ENCODE assay signal across 10 mouse cellular contexts in the genomic region with DNA sequence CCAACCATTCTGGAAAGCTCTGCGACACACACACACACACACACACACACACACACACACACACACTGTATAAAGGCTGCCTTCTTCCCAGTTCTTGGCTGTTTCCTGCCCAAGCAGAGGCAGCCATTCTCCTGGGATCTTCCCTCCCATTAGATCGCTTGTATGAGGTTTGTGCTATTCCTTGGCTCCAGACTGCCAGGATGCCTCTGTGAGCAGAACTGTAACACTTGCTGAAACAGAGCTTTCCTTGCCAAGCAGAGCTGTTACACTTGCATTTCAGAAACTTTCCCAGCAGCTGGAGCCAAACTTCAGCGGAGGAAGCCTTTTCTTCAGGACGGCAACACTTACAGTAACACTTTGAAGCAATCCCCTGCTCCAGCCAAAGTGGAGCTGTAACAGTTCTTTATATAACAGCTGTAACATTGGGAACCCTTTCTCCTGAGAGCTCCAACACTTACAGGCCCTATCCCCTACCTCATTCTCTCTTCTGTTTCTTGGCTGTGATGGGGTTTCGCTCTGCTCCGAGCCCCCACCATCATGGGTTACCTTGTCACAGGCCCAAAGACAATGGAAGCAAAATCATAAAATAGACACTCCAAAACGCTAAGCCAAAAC.
A peak's percentile ranks its signal among the peaks of the same experiment; 100 is the strongest.
DNase-seq lines count a peak whose midpoint lies in the region; ATAC-seq and TF ChIP-seq lines count a peak whose summit lies in the region.
"Had no signal": no experiment of that assay in that cellular context is flagged by ENCODE, and none has a peak within 500 bp of the region (broad histone marks: within the 10 kb centered on the region; RNA-seq: fewer than 3 reads in every experiment).

No protein-coding gene starts in this region.

- H3K4me1 ChIP-seq in cerebellum, adult 2 months (ENCODE audit: control insufficient read depth, insufficient read depth, low read length) = no peaks in the 10 kb centered on the region
- no peaks in the 10 kb centered on the region for H3K4me1 ChIP-seq in forebrain, embryonic 15.5 days
- H3K4me1 ChIP-seq: stomach, embryonic 15.5 days had no signal

- intact Hi-C loops in heart, postnatal 25 days (cut with DNase I) = no loop called here

- peak; percentile 2 for DNase-seq in kidney, postnatal 14 days
- DNase-seq in kidney, postnatal 36 days = no peak
- DNase-seq in heart, postnatal 25 days (ENCODE audit: low spot score) = peak; percentile 16
- DNase-seq in lung, postnatal 4 days = peak; percentile 21 to 54
- DNase-seq in cerebellum, adult 2 months = no peak
- no peak for DNase-seq in cerebellum, postnatal 14 days

- no peak overlapping the region for H3K9ac ChIP-seq in forebrain, embryonic 15.5 days (replicated peaks)
- H3K9ac ChIP-seq: stomach, embryonic 15.5 days had no signal

- H3K27me3 ChIP-seq in cerebellum, adult 2 months (ENCODE audit: control insufficient read depth, insufficient read depth, low read length) = no peaks in the 10 kb centered on the region
- no peaks in the 10 kb centered on the region for H3K27me3 ChIP-seq in forebrain, embryonic 15.5 days
- H3K27me3 ChIP-seq: stomach, embryonic 15.5 days had no signal

- no peak for TF ChIP-seq CTCF in cerebellum, adult 2 months (IDR thresholded peaks at IDR 0.05; ENCODE audit: borderline replicate concordance, insufficient read depth, low read depth, low read length)

- no peaks in the 10 kb centered on the region for H3K36me3 ChIP-seq in forebrain, embryonic 15.5 days
- H3K36me3 ChIP-seq: G1E; stomach, embryonic 15.5 days had no signal

- WGBS in cerebellum, adult 2 months = 68% methylated on average over 7 of the region's 7 CpGs
- 81% methylated on average over 7 of the region's 7 CpGs for WGBS in forebrain, embryonic 15.5 days

- no peak overlapping the region for H3K27ac ChIP-seq in cerebellum, adult 2 months (ENCODE audit: insufficient read depth, low read length)
- H3K27ac ChIP-seq in forebrain, embryonic 15.5 days (replicated peaks) = no peak overlapping the region
- H3K27ac ChIP-seq: stomach, embryonic 15.5 days had no signal

- H3K9me3 ChIP-seq in forebrain, embryonic 15.5 days = no peaks in the 10 kb centered on the region
- H3K9me3 ChIP-seq: G1E; stomach, embryonic 15.5 days had no signal

- no peak for TF ChIP-seq POLR2A in cerebellum, adult 2 months (IDR thresholded peaks at IDR 0.05; ENCODE audit: borderline replicate concordance, insufficient read depth, low read length)

- no peak overlapping the region for H3K4me3 ChIP-seq in cerebellum, adult 2 months (replicated peaks; ENCODE audit: insufficient read depth, low read depth, low read length)
- no peak overlapping the region for H3K4me3 ChIP-seq in forebrain, embryonic 15.5 days
- H3K4me3 ChIP-seq: stomach, embryonic 15.5 days had no signal

- ATAC-seq in frontal cortex, adult (ENCODE audit: low TSS enrichment) = peak; percentile 99
- ATAC-seq in forebrain, embryonic 15.5 days (replicated peaks) = no peak

- no peak overlapping the region for H3K4me2 ChIP-seq in forebrain, embryonic 15.5 days (replicated peaks)
- H3K4me2 ChIP-seq: stomach, embryonic 15.5 days had no signal

Comparison
In these comparisons a context has a peak if more than half of its experiments do, and no peak if none do; other contexts are left out.
1. DNase-seq: peak in kidney, postnatal 14 days (single experiment), heart, postnatal 25 days (single experiment) and lung, postnatal 4 days (2 of 2); none in kidney, postnatal 36 days (0 of 2), cerebellum, adult 2 months (0 of 2) and cerebellum, postnatal 14 days (0 of 2).